Mouse (Mus musculus) megakaryocyte, embryonic 14.5 days (primary cell): Measurements from ENCODE around the gene Tuba1c. TPM values are rescaled to one million over a fixed set of nuclear protein-coding genes. Genes with fewer than 3 reads are reported as not detected.
"Not testable (repeated sequence)": the region's sequence is repeated elsewhere in the genome, so short reads cannot be mapped to it uniquely, and the experiment has no call there.

Experiments used
- H3K27me3 ChIP-seq: replicated peaks from 2 replicates; pipeline ENCODE3; 2012; ENCODE audit warnings: inconsistent platforms
- H3K36me3 ChIP-seq: replicated peaks from 2 replicates; pipeline ENCODE3; 2012; ENCODE audit warnings: low read length, inconsistent platforms, mixed read lengths
- H3K4me1 ChIP-seq: 2 replicates; pipeline ENCODE4 v1.6.1; 2012; ENCODE audit warnings: inconsistent platforms
- H3K4me3 ChIP-seq: replicated peaks from 2 replicates; pipeline ENCODE3; 2012; ENCODE audit warnings: moderate library complexity, mild to moderate bottlenecking, inconsistent platforms
- H3K9me3 ChIP-seq: 2 replicates; pipeline ENCODE4 v1.6.1; 2012; ENCODE audit warnings: inconsistent platforms
- FLI1 ChIP-seq: IDR thresholded peaks from 2 replicates; pipeline ENCODE4 v1.6.1; 2012; ENCODE audit warnings: low read length, inconsistent platforms, mixed read lengths
- GATA1 ChIP-seq: IDR thresholded peaks from 3 replicates; pipeline ENCODE4 v1.6.1; 2012; ENCODE audit warnings: mixed read lengths, low read length, inconsistent platforms, borderline replicate concordance
- polyA plus RNA-seq: library from polyadenylated mRNA; stranded (reverse); fragments of >175 nt; gene quantifications from 2 replicates; pipeline ENCODE4 v1.2.3, GENCODE M21; 2012; ENCODE audit warnings: low replicate concordance; ENCODE audit not compliant: insufficient read depth

Gene Tuba1c
- polyA plus RNA-seq, 1 experiment = 103 TPM

DNA sequence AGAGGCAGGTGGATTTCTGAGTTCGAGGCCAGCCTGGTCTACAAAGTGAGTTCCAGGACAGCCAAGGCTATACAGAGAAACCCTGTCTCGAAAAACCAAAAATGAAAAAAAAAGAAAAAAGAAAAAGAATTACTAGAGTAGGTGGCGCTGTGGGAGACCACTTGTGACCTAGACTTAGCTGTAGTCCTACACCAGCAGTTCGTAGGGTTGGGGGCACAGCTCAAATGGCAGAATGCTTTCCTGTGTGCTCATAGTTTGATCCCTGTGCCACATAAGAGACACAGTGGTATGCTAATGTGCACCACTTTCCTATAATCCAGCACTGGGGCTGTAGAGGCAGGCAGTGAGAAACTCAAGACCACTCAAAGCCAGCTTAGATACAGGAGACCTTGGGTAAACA lies 9.6 kb downstream of the Tuba1c start:
- no peak for TF ChIP-seq GATA1
- no peak for TF ChIP-seq FLI1
- H3K4me1 ChIP-seq = peaks cover 53% of the 10 kb centered on the region
- peaks cover 50% of the 10 kb centered on the region for H3K36me3 ChIP-seq
- peaks cover 13% of the 10 kb centered on the region for H3K27me3 ChIP-seq
- H3K4me3 ChIP-seq = no peak overlapping the region
- peaks cover 3% of the 10 kb centered on the region for H3K9me3 ChIP-seq

DNA sequence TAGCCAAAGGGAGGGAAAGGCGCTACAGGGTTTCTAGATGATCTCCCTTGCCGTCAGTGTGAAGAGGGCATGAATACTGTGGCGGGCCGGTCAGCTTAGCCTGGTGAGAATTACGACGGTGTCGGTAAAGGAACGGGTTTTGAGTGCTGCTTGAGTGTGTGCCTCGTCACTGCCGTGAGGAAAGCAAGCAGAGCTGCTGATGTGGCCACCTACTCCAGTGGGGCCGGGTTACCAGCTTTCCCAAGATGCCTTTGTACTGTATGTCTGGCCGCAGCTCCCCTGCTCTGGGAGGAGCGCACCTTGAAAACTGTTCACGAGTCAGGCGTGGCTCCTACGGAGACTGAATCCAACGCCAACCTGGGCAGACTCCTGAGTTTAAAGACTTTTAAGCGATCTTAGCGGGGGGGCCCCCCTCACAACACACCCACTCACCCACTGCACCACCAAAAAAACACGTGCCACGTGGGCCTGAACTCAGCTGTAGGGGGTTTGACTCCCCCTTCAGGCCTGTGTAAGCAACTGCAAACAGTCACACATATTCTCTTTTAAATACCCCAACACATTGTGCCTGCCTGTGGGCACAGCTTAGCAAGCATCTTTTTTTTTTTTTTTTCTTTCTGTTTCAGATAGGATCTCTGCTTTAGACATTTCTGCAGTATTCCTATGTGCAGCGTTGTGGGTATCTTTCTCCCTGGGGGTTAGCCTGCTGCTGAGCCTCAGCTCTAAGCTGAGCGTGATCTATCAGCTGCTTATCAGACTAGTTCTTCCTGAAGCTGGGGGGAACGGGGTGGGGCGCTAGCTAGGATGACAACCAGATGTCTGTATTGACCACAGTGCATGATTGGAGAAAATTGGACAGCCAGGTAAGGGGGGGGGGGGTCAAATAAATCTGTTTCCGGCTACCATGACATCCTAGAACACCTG lies 10.6 kb downstream of the Tuba1c start:
- TF ChIP-seq GATA1 (no peak), FLI1 (no peak)
- Histone ChIP-seq H3K4me3 (no peak overlapping the region), H3K9me3 (peaks cover 9% of the 10 kb centered on the region), H3K36me3 (peaks cover 40% of the 10 kb centered on the region), H3K4me1 (peaks cover 49% of the 10 kb centered on the region), H3K27me3 (peaks cover 17% of the 10 kb centered on the region)

GRCm38 (mm10) chr15:99040920-99041856 lies 11.5 kb downstream of the Tuba1c start:
- H3K4me3 ChIP-seq = no peak overlapping the region

DNA sequence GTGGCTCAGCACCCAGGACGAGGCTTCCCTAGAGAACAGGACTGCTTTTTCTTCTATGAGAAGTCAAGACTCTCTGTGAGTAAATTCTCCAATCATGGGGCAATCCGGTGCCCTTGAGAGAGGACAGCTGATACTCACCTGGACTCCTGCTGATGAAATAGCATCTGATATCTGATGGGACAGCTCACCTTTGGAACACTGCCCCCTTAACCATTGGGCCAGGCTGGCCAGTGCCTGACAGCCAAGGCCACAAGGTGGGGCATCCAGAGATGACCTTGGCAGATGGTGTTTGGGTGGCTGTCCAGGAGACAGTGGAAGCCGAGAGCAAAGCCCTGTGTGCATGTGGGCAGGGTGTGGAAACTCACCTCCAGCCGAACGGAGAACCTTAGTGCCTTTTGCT lies 12.6 kb downstream of the Tuba1c start:
- Histone ChIP-seq H3K9me3 (peaks cover 9% of the 10 kb centered on the region), H3K4me1 (peaks cover 38% of the 10 kb centered on the region), H3K36me3 (peaks cover 24% of the 10 kb centered on the region), H3K27me3 (peaks cover 22% of the 10 kb centered on the region), H3K4me3 (no peak overlapping the region)
- TF ChIP-seq FLI1 (no peak), GATA1 (no peak)

More at GRCm38 (mm10) chr15:99040920-99041856, 11.5 kb downstream of the Tuba1c start:
- Histone ChIP-seq H3K4me1 (peaks cover 40% of the 10 kb centered on the region), H3K36me3 (peaks cover 31% of the 10 kb centered on the region), H3K9me3 (peaks cover 9% of the 10 kb centered on the region), H3K27me3 (peaks cover 17% of the 10 kb centered on the region)
- TF ChIP-seq FLI1 (no peak), GATA1 (no peak)

DNA sequence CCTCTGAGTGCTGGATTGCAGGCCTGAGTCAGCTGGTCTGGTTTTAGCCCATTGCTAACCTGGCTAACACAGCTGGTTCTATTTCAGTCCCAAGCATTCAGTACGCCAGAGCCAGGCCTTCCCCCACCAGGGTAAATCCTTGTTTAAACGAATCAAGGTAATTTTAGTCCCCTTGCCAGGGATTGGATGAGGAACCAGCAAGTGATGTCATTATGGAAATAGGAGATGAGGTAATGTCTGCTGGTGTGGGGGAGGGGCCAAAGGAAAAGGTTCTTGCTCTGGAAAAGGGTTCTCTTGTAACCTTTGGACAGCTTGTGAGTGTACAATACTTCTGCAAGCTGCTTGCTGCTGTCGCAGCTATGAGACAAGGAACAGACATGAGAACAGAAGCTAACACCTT lies 15.2 kb downstream of the Tuba1c start:
- TF ChIP-seq GATA1 = no peak
- no peak for TF ChIP-seq FLI1
- peaks cover 24% of the 10 kb centered on the region for H3K27me3 ChIP-seq
- H3K36me3 ChIP-seq = peaks cover 5% of the 10 kb centered on the region
- H3K4me1 ChIP-seq = peaks cover 30% of the 10 kb centered on the region
- peaks cover 9% of the 10 kb centered on the region for H3K9me3 ChIP-seq
- no peak overlapping the region for H3K4me3 ChIP-seq

DNA sequence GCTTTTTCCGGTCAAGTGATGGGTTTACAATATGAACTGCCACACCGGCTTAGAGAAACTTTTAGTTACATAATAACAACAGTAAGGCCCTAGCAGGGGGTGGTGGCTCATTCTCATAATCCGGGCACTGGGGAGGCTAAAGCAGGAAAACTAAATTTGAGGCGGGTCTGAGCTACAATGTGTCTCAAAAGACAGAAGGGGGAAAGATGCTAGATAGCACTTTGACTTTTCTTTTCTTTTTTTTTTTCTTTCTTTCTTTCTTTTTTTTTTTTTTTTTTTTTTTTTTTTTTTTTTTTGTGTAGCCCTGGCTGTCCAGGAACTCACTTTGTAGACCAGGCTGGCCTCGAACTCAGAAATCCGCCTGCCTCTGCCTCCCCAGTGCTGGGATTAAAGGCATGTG lies 16.0 kb downstream of the Tuba1c start:
- H3K27me3 ChIP-seq = peaks cover 27% of the 10 kb centered on the region
- H3K4me1 ChIP-seq = peaks cover 30% of the 10 kb centered on the region
- not testable (repeated sequence) for H3K36me3 ChIP-seq, H3K4me3 ChIP-seq, H3K9me3 ChIP-seq

DNA sequence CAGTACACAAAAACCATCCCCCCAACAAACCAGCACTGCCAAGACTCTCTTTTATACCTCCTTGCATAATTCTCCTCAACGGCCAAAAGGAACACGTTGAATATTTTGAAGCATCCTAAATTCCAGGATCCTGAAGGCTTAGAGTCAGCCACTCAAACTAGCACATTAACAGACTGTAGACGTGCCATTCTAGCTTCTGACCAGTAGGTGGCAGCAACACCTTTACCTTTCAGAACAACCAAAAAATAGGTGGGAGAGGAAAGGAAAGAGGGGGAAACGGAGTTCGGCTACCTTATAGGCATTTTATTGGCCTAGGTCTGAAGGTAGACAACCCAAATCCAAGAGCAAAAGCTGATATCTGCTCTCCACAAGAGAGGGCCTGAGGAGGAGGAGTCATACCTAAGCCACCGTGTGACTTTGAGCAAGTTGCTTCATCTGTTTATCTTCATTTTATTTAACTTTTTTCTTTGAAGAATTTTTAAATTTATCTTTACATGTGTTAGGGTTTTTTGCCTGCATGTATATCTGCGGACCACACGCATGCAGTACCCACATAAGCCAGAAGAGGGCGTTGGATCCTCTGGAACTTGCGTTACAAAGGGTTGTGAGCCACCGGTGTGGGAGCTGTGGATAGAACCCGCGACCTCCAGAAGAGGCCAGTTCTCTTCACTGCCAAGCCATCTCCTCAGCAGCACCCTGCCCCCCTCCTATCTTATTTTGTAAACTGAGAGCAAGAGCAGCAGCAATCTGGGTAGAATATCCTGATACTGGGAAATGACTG lies 20.0 kb downstream of the Tuba1c start:
- Histone ChIP-seq H3K4me3 (peak overlapping the region; percentile 75), H3K27me3 (peaks cover 47% of the 10 kb centered on the region), H3K36me3 (no peaks in the 10 kb centered on the region), H3K4me1 (peaks cover 36% of the 10 kb centered on the region), H3K9me3 (peaks cover 2% of the 10 kb centered on the region)
- TF ChIP-seq GATA1 (no peak), FLI1 (no peak)

DNA sequence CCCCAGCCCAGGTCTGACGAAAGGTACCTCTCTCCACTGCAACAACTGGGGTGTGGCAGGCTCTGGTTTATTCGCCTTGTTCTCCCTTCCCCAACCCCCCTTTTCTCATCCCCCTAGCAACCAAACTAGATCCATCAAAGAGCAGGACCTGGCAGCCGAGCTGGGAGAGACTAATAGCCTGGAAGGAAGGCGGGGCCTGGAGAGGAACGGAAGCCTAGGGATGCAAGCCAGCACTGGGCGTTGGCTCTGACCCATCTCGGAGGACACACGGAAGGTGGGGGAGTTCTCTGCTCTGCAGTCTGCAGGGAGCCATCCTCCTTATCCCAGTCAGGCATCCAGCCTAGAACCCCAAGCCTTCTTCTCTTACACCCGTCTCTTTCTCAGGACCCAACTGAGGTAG lies 23.7 kb downstream of the Tuba1c start:
- Histone ChIP-seq H3K4me1 (peaks cover 55% of the 10 kb centered on the region), H3K4me3 (no peak overlapping the region), H3K9me3 (no peaks in the 10 kb centered on the region), H3K27me3 (peaks cover 76% of the 10 kb centered on the region), H3K36me3 (no peaks in the 10 kb centered on the region)
- TF ChIP-seq GATA1 (no peak), FLI1 (no peak)

DNA sequence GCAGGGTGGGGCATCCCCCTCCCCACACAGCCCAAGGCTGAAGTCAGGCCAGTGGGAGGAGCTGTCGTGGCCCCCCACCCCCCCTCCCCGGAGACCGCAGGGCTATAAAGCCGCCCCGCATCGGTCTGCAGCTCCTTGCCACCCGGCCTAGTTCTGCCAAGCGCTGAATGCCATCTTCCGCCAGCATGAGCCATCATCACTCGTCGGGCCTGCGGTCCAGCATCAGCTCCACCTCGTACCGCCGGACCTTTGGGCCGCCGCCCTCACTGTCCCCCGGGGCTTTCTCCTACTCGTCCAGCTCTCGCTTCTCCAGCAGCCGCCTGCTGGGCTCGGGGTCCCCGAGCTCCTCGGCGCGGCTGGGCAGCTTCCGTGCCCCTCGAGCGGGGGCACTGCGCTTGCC lies 25.3 kb downstream of the Tuba1c start, which contains the start of gene Prph:
Gene Prph, plus strand, starts transcription at position 135 of the 400 bp plus-strand sequence.
- Histone ChIP-seq H3K4me1 (peaks cover 45% of the 10 kb centered on the region), H3K27me3 (peaks cover 89% of the 10 kb centered on the region), H3K36me3 (no peaks in the 10 kb centered on the region), H3K4me3 (peak within 1 kb of the TSS; percentile 87), H3K9me3 (peaks cover 8% of the 10 kb centered on the region)
- TF ChIP-seq FLI1 = no peak
- TF ChIP-seq GATA1 = no peak
